Mouse (Mus musculus) left cerebral cortex, adult 8-10 months (tissue): ENCODE data around the gene Mb. TPM values are rescaled to one million over a fixed set of nuclear protein-coding genes. Genes with fewer than 3 reads are reported as not detected.

Experiments
- DNase-seq, 2 experiments: peaks; one replicate each; pipeline ENCODE4 v3.0.0; 2022; ENCODE audit warnings: low spot score in 2 of 2
- total RNA-seq, 4 experiments: library from RNA; stranded (reverse); gene quantifications; 2 replicates each; pipeline ENCODE4 v1.2.4; 2022

Mb gene
- total RNA-seq, 4 experiments from 2014 or later = 4.5 to 9.8 (median 5.8) TPM; not detected in 1

GRCm38 (mm10) chr15:77027117-77027516 lies 23.4 kb downstream of the Mb start:
- DNase-seq = no peak

- no peak for DNase-seq
Observed at GRCm38 (mm10) chr15:77025884-77026583, 24.4 kb downstream of the Mb start.

- no peak for DNase-seq
Observed at GRCm38 (mm10) chr15:77022401-77022957, 28.0 kb downstream of the Mb start.

- no peak for DNase-seq
Observed at GRCm38 (mm10) chr15:77021851-77022250, 28.6 kb downstream of the Mb start.

- DNase-seq = no peak
Observed at GRCm38 (mm10) chr15:77021056-77021455, 29.4 kb downstream of the Mb start.

GRCm38 (mm10) chr15:77020136-77020535 lies 30.3 kb downstream of the Mb start:
- DNase-seq = no peak

- DNase-seq = no peak
Observed at GRCm38 (mm10) chr15:77019533-77019932, 30.9 kb downstream of the Mb start.

- DNase-seq = no peak
Observed at GRCm38 (mm10) chr15:77018740-77019340, 31.6 kb downstream of the Mb start.

- no peak for DNase-seq
Observed at GRCm38 (mm10) chr15:77017897-77018296, 32.6 kb downstream of the Mb start.

- no peak for DNase-seq
Observed at GRCm38 (mm10) chr15:77016509-77016908, 34.0 kb downstream of the Mb start.

GRCm38 (mm10) chr15:77014985-77015384 lies 35.5 kb downstream of the Mb start:
- DNase-seq = no peak

GRCm38 (mm10) chr15:77014431-77014830 lies 36.0 kb downstream of the Mb start:
- DNase-seq = no peak

GRCm38 (mm10) chr15:77013753-77014241 lies 36.7 kb downstream of the Mb start:
- peak in 1 of 2 experiments; percentile 45 for DNase-seq

- no peak for DNase-seq
Observed at GRCm38 (mm10) chr15:77008851-77009250, 41.6 kb downstream of the Mb start.

GRCm38 (mm10) chr15:77003868-77004215 lies 46.6 kb downstream of the Mb start:
- DNase-seq = no peak

GRCm38 (mm10) chr15:77003173-77003867 lies 47.1 kb downstream of the Mb start:
- DNase-seq = no peak

GRCm38 (mm10) chr15:76998878-76999588 lies 51.4 kb downstream of the Mb start:
- DNase-seq = no peak

GRCm38 (mm10) chr15:76998048-76998447 lies 52.4 kb downstream of the Mb start:
- no peak for DNase-seq

GRCm38 (mm10) chr15:76994413-76994812 lies 56.1 kb downstream of the Mb start:
- no peak for DNase-seq

GRCm38 (mm10) chr15:76987542-76988094 lies 62.9 kb downstream of the Mb start:
- peak; percentile 23 to 41 for DNase-seq

- no peak for DNase-seq
Observed at GRCm38 (mm10) chr15:76987137-76987536, 63.3 kb downstream of the Mb start.
